Mouse (Mus musculus): Measurements from ENCODE around the gene Srd5a3.

- TF ChIP-seq CTCF (IDR thresholded peaks at IDR 0.05; ENCODE audit: borderline replicate concordance, control insufficient read depth, extremely low read depth, insufficient read depth, low read length, poor library complexity): no peak
- TF ChIP-seq POLR2A (IDR thresholded peaks at IDR 0.05; ENCODE audit: control insufficient read depth, extremely low read depth, insufficient read depth, low read length, poor library complexity): no peak
Observed at GRCm38 (mm10) chr5:76194377-76194945, 54.4 kb downstream of the Srd5a3 start.

All from thymus, adult 2 months (tissue).